Mouse (Mus musculus) lung, postnatal 0 days (tissue): ENCODE results near the gene Olfr1425. TPM values are rescaled to one million over a fixed set of nuclear protein-coding genes. Genes with fewer than 3 reads are reported as not detected.
"Not testable (repeated sequence)": the region's sequence is repeated elsewhere in the genome, so short reads cannot be mapped to it uniquely, and the experiment has no call there.

Experiments
- ATAC-seq: fragments of 200-750 bp; cut with Nextera tagmentation; 2 replicates; pipeline ENCODE4 v1.8.0; 2017; ENCODE audit warnings: moderate library complexity
- DNase-seq: peaks from one replicate; pipeline ENCODE4 v3.0.0-alpha.2; 2016; ENCODE audit warnings: low spot score
- H3K27ac ChIP-seq: fragments of 300-500 bp; sonication (generic); 2 replicates; pipeline ENCODE4 v1.5.1; 2014; ENCODE audit warnings: antibody characterized with exemption, mild to moderate bottlenecking, low read length, mixed read lengths
- H3K27me3 ChIP-seq: fragments of 300-500 bp; sonication (generic); replicated peaks from 2 replicates; pipeline ENCODE4 v1.6.1; 2014; ENCODE audit warnings: low read length, mixed read lengths; ENCODE audit not compliant: insufficient read depth
- H3K36me3 ChIP-seq: fragments of 300-500 bp; sonication (generic); 2 replicates; pipeline ENCODE4 v1.6.1; 2014; ENCODE audit warnings: low read length, mixed read lengths; ENCODE audit not compliant: insufficient read depth
- H3K4me1 ChIP-seq: fragments of 300-500 bp; sonication (generic); 2 replicates; pipeline ENCODE4 v1.6.1; 2014; ENCODE audit warnings: antibody characterized with exemption, low read depth, low read length, mixed read lengths; ENCODE audit not compliant: insufficient read depth
- H3K4me2 ChIP-seq: fragments of 300-500 bp; sonication (generic); replicated peaks from 2 replicates; pipeline ENCODE4 v1.6.1; 2014; ENCODE audit warnings: low read depth, mild to moderate bottlenecking, low read length, moderate library complexity, mixed read lengths
- H3K4me3 ChIP-seq: fragments of 300-500 bp; sonication (generic); 2 replicates; pipeline ENCODE4 v1.5.1; 2014; ENCODE audit warnings: low read depth, low read length
- H3K9ac ChIP-seq: fragments of 300-500 bp; sonication (generic); replicated peaks from 2 replicates; pipeline ENCODE4 v1.6.1; 2014; ENCODE audit warnings: low read depth, mild to moderate bottlenecking
- H3K9me3 ChIP-seq: fragments of 300-500 bp; sonication (generic); 2 replicates; pipeline ENCODE4 v1.6.1; 2016; ENCODE audit warnings: low read length, mixed read lengths
- CTCF ChIP-seq: IDR thresholded peaks from 2 replicates; pipeline ENCODE4 v1.5.1; 2016; ENCODE audit warnings: antibody characterized with exemption, mild to moderate bottlenecking
- EP300 ChIP-seq: IDR thresholded peaks from 2 replicates; pipeline ENCODE4 v1.6.1; 2016; ENCODE audit warnings: antibody characterized with exemption, mild to moderate bottlenecking, control low read depth
- whole genome bisulfite sequencing: fragments of 180-500 bp; shearing (Covaris S2); extraction: QIAGEN DNeasy Blood & Tissue Kit; methylation state at CpG from one replicate; pipeline ENCODE4 v1.1.7; 2014; 5-methylcytosine and 5-hydroxymethylcytosine counted together
- polyA plus RNA-seq: library from polyadenylated mRNA; unstranded; fragments of >200 nt; fragmentation: Nextera tagmentation; extraction: Ambion mirVana; gene quantifications from 2 replicates; pipeline ENCODE4 v1.2.1, GENCODE M21; 2015

Olfr1425 gene
- polyA plus RNA-seq, 1 experiment from 2014 or later = not detected

GRCm38 (mm10) chr19:12091913-12092312 lies 14.4 kb upstream of the Olfr1425 start, which contains the start of gene Olfr1426:
Gene Olfr1426, minus strand, starts transcription at chr19:12092013.
- Histone ChIP-seq H3K4me2 (no peak within 1 kb of the TSS), H3K36me3 (no peaks in the 10 kb centered on the region), H3K27me3 (no peaks in the 10 kb centered on the region), H3K27ac (no peak within 1 kb of the TSS), H3K4me1 (no peaks in the 10 kb centered on the region), H3K9ac (no peak within 1 kb of the TSS), H3K9me3 (no peaks in the 10 kb centered on the region), H3K4me3 (no peak within 1 kb of the TSS)
- DNase-seq = no peak
- no peak for ATAC-seq
- 73% methylated on average over 1 of the region's 1 CpGs for WGBS
- no peak for TF ChIP-seq EP300
- TF ChIP-seq CTCF = no peak

- H3K9ac ChIP-seq, H3K27me3 ChIP-seq, H3K36me3 ChIP-seq, H3K4me2 ChIP-seq, H3K4me1 ChIP-seq, H3K27ac ChIP-seq, ATAC-seq, DNase-seq, H3K9me3 ChIP-seq, H3K4me3 ChIP-seq: not testable (repeated sequence)
- 78% methylated on average over 1 of the region's 1 CpGs for WGBS
Measured at GRCm38 (mm10) chr19:12069546-12069945, 8.0 kb downstream of the Olfr1425 start.

- H3K27ac ChIP-seq, H3K4me2 ChIP-seq, H3K27me3 ChIP-seq, DNase-seq, H3K36me3 ChIP-seq, H3K9me3 ChIP-seq, ATAC-seq, H3K4me3 ChIP-seq, H3K9ac ChIP-seq, H3K4me1 ChIP-seq: not testable (repeated sequence)
- 71% methylated on average over 1 of the region's 1 CpGs for WGBS
Measured at GRCm38 (mm10) chr19:12067806-12068205, 9.7 kb downstream of the Olfr1425 start.

- H3K27me3 ChIP-seq, H3K4me2 ChIP-seq, H3K4me1 ChIP-seq, H3K4me3 ChIP-seq, H3K9me3 ChIP-seq, ATAC-seq, H3K9ac ChIP-seq, DNase-seq, H3K36me3 ChIP-seq, H3K27ac ChIP-seq: not testable (repeated sequence)
- 68% methylated on average over 1 of the region's 1 CpGs for WGBS
Measured at GRCm38 (mm10) chr19:12062582-12062981, 14.9 kb downstream of the Olfr1425 start, which contains the start of gene Olfr1424. Gene Olfr1424, minus strand, starts transcription at chr19:12062682.

GRCm38 (mm10) chr19:12043163-12043562 lies 34.4 kb downstream of the Olfr1425 start:
- H3K36me3 ChIP-seq = no peaks in the 10 kb centered on the region
- H3K4me2 ChIP-seq = no peak overlapping the region
- no peak for TF ChIP-seq EP300
- TF ChIP-seq CTCF = no peak
- H3K4me1 ChIP-seq = no peaks in the 10 kb centered on the region
- no peak overlapping the region for H3K9ac ChIP-seq
- no peak overlapping the region for H3K4me3 ChIP-seq
- no peaks in the 10 kb centered on the region for H3K27me3 ChIP-seq
- 90% methylated on average over 5 of the region's 5 CpGs for WGBS
- no peak overlapping the region for H3K27ac ChIP-seq
- no peaks in the 10 kb centered on the region for H3K9me3 ChIP-seq
- no peak for DNase-seq
- no peak for ATAC-seq

GRCm38 (mm10) chr19:12041217-12041616 lies 36.3 kb downstream of the Olfr1425 start, which contains the start of gene Olfr1423:
Gene Olfr1423, minus strand, starts transcription at chr19:12041317.
- WGBS = 55% methylated on average over 2 of the region's 2 CpGs
- H3K9ac ChIP-seq = no peak within 1 kb of the TSS
- DNase-seq (no peak), ATAC-seq (no peak)
- H3K4me3 ChIP-seq = no peak within 1 kb of the TSS
- H3K36me3 ChIP-seq = no peaks in the 10 kb centered on the region
- no peaks in the 10 kb centered on the region for H3K27me3 ChIP-seq
- TF ChIP-seq EP300 = no peak
- TF ChIP-seq CTCF = no peak
- H3K27ac ChIP-seq = no peak within 1 kb of the TSS
- H3K9me3 ChIP-seq = no peaks in the 10 kb centered on the region
- H3K4me2 ChIP-seq = no peak within 1 kb of the TSS
- H3K4me1 ChIP-seq = no peaks in the 10 kb centered on the region

- no peaks in the 10 kb centered on the region for H3K27me3 ChIP-seq
- H3K4me3 ChIP-seq = no peak overlapping the region
- no peaks in the 10 kb centered on the region for H3K9me3 ChIP-seq
- ATAC-seq (no peak), DNase-seq (no peak)
- H3K4me2 ChIP-seq = no peak overlapping the region
- no peak overlapping the region for H3K27ac ChIP-seq
- TF ChIP-seq EP300 = no peak
- TF ChIP-seq CTCF = no peak
- no peaks in the 10 kb centered on the region for H3K36me3 ChIP-seq
- no peak overlapping the region for H3K9ac ChIP-seq
- no peaks in the 10 kb centered on the region for H3K4me1 ChIP-seq
Measured at GRCm38 (mm10) chr19:12037727-12038126, 39.8 kb downstream of the Olfr1425 start.
